Mouse (Mus musculus) spleen, postnatal 4 days (tissue): ENCODE results near the gene Fscn1.

Experiments
- DNase-seq, 2 experiments: peaks; one replicate each; pipeline ENCODE4 v3.0.0; 2022; ENCODE audit warnings: low spot score in 2 of 2

Gene Fscn1

DNA sequence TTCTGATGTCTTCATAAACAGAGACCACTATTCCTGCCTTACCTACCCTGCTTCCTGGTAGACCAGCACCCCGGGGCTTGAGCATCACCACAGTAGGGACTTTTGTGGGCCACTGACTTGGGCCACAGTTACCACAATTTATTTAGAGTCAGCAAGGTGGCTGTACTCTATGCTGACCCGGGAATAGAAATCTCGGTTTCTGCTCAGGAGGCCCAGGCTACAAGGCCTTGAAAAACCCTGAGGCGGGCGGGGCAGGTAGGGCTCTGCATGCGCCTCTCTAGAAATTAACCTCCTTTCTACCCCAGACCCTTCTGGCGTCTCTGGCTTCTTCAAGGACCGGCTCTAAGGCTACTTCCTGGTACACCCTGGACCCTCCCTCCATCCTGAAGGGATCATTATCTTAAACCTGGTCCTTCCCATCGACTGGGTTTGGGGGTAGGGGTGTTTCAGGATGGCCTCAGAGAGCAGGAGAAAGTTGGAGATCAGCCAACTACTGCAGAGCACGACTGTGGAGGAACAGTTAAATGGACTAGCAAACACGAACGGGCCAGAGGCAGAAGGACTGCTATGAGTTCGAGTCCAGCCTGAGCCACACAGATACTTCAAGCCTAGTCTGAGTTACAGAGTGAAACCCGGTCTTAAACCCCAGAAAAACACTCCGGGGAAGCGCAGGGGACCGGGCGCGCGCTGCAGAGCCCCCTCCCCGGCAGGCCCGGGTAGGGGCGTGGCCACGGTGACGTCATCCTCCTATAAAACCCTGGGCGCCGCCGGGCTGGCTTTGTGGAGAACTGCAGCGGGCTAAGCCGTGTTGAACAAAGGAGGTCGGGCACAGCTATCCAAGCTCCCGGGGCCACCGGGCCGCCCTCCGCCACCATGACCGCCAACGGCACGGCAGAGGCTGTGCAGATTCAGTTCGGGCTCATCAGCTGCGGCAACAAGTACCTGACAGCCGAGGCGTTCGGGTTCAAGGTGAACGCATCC, at the start of gene Fscn1:
Gene Fscn1, plus strand, starts transcription at position 768 of the 981 bp plus-strand sequence.
- peak; percentile 62 to 81 for DNase-seq

DNA sequence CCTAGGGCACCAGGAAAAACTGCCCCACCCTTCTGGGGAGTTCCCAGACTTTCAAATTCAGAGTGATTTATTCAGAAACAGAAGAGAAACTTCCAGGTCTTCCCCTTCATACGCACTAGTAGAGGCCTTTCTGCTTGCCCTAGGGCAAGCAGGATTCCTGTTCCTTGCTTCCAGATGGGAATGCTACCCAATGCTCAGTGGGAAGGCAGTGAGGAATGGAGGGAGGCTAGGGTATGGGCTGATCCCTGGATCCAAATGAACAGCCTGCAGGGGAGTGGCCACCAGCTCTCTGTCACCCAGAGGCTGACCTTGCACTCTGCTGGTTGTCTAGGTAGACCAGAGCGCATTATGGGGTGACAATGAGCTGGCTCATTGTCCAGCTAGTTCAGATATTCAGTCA, 48.5 kb upstream of the Fscn1 start:
- DNase-seq = no peak

DNA sequence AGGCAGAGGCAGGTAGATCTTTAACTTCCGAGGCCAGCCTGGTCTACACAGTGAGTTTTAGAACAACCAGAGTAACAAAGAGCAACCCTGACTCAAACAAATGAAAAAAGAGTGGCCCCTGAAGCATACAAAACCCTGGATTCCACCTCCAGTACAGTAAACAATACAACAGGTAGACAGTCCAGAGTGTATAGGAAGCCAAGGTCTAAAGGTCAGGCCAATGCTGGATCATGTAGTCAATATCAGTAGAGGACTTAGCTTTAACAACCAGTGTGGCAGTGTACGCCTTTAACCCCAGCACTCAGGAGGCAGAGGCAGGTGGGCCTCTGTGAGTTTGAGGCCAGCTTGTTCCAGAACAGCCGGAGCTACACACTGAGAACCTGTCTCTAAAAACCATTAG, 47.8 kb upstream of the Fscn1 start:
- DNase-seq = no peak

- DNase-seq = no peak
Observed at GRCm38 (mm10) chr5:142912739-142913138, 47.4 kb upstream of the Fscn1 start.

- DNase-seq = no peak
Observed at GRCm38 (mm10) chr5:142915231-142915630, 44.9 kb upstream of the Fscn1 start.

DNA sequence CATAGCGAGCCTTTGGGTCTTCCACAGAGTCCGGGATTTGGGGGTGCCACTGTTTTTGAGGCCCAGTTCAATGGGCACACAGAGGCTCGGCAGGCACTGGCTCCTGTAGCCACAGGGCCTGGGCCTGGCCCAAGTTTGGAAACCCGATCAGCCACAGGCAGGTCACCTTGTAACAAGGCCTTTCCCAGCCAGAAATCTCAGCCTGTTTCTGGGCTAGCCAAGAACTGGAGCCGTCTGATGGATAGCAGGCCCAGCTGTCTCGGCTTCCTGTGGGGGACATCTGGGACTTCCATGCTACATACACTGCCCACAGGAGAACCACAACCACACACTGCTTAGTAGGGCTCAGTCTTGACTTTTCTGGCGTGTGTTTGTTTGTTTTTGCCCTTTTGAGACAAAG, 43.5 kb upstream of the Fscn1 start:
- peak in 1 of 2 experiments; percentile 51 for DNase-seq

- DNase-seq = peak in 1 of 2 experiments; percentile 57
Observed at GRCm38 (mm10) chr5:142917402-142917801, 42.7 kb upstream of the Fscn1 start.

DNA sequence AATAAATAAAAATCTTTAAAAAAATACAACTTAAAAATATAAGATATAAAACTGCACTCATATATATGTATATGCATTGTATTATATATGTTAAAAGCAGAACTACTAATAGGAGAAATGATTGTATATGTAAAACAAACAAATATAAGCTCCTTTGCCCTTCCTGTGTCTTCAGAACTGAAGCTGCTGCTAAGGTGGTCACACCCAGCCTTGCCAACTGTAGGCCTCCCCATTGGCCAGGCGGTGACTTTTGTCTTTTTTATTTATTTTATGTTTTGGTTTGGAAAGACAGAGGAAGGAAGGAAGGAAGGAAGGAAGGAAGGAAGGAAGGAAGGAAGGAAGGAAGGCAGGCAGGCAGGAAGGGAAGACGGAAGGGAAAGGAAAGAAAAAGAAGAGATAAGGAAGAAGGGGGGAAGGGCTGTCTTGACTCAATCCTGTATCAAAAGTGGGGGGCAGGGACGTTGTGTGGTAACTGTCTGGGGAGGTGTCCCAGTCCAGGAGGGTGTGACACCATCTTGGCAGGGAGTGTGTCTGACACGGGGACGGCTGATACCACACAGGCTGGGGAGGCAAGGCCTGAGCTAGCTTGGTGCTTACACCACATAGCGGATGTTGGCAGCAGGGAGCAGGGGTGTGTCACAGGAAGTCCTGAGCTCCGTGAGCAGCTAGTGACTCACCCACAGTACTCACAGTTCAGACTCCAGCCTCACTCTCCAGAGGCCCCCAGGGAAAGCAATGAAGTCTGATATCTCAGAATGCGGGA, 39.7 kb upstream of the Fscn1 start:
- DNase-seq = peak; percentile 90 to 92

DNA sequence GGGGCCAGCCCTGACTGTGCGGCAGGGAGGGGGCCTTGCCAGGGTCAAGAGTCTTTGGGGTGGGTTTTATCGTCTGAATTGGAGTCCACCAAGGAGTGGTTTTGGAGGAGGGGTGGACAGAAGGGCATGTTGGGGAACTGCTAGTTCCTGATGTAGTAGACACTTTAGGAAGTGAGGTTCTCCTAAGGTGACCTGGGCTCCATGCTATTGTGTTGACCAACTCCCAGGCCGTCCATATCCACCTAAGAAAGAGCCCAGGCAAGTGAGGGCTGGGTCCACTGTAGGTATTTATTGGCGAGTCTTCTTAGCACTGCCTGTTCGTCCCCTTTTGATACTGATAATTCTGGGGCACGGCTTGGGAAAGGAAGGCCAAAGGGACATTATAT, 39.1 kb upstream of the Fscn1 start:
- DNase-seq = no peak

GRCm38 (mm10) chr5:142922251-142922650, 37.9 kb upstream of the Fscn1 start:
- DNase-seq = no peak

GRCm38 (mm10) chr5:142923781-142924180, 36.4 kb upstream of the Fscn1 start:
- no peak for DNase-seq

GRCm38 (mm10) chr5:142924336-142924959, 35.7 kb upstream of the Fscn1 start:
- DNase-seq = no peak

DNA sequence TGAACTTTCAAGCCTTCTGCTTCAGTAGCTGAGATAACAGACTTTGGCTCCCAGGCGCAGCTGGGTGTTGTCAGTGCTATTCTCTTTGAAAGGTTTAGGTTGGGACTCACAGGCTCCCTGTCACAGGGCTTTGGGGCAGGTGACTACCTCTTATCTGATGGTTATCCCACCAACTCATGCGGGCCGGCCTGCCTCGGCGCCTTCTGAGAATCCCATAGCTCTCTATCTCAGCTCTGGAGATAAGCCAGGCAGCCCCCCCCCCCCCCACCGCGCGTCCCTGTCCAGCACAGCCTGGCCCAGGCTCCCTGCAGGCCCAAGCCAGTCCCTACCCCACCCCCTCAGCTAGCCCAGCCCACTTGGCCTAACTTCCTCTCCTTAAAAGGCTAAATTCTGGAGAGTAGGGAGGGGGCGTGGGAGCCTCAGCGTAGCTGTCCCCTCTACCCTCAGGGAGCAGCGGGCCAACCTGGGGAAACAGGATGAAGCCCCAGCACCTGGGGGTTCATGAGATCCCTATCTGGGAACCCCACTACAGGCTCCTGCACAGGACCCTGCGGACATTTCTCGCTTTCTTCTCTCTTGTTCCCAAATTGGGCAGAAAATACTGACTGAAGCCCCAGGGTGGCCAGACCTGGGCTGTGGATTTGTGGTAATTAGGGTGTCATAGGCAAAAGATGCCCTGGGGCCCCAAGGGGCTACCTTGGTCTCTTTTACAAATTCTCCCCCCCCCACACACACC, 33.8 kb upstream of the Fscn1 start:
- DNase-seq = peak in 1 of 2 experiments; percentile 47

DNA sequence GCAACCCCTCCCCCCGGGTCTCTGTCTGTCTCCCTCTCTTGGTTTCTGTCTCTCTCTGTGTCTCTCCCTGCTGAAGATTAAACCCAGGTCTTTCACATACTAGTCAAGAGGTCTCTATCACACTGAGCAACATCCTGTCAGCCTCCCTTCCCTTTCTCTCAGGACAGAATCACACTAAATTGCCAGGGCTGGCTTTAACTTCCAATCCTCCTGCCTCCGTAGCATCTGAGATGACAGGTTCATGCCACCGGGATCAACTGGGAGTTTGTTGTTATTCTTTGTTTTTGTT, 33.3 kb upstream of the Fscn1 start:
- no peak for DNase-seq

- no peak for DNase-seq
Observed at GRCm38 (mm10) chr5:142927341-142927930, 32.7 kb upstream of the Fscn1 start.

GRCm38 (mm10) chr5:142928749-142929399, 31.3 kb upstream of the Fscn1 start:
- peak; percentile 82 to 91 for DNase-seq

DNA sequence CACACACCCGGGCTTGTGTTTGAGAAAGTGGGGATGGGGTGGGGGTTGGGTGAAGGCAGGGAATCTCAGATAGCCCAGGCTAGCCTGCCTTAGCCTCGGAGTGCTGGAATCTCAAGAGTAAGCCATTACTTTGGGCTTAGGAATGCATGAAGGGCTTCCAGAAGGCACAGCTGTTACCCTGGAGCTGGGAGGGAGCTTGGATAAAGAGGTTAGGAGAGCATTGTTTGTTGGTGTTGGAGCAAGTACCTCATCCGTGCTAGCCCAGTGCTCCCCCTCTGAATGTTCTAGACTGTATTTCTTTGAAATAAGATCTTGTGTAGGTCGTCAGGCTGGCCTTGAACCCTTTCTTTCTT, 30.8 kb upstream of the Fscn1 start:
- no peak for DNase-seq

- DNase-seq = no peak
Observed at GRCm38 (mm10) chr5:142931241-142931745, 28.9 kb upstream of the Fscn1 start.

DNA sequence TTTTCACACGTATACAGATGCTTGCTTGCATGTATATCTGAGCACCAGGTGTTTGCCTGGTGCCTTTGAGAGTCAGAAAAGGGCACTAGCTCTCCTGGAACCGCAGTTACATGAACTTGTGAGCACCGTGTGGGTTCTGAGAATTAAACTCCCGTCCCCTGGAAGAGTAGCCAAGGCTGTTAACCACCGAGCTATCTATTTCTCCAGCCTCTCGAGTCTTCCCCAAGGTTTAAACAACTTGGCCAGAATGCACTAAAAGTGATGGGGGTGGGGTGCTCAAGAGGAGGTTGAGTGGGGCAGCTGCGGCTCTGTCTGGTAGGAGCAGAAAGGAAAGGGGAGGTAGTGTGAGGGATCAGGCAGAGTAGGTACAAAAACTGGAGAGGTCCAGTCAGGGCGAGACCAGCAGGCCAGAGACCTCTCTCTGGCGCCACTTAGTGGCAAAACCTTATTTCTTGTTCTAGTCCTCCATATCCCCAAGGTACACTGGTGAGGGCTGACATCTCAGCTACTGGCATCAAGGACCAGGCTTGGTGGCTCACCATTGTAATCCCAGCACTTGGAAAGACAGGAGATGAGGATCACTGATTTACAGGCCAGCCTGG, 28.0 kb upstream of the Fscn1 start:
- DNase-seq = peak; percentile 86 to 92

- DNase-seq = no peak
Observed at GRCm38 (mm10) chr5:142932731-142933130, 27.4 kb upstream of the Fscn1 start.
